Mouse (Mus musculus) heart, embryonic 12.5 days (tissue): ENCODE results near the gene Gm44511. TPM values are rescaled to one million over a fixed set of nuclear protein-coding genes. Genes with fewer than 3 reads are reported as not detected.
"Not testable (repeated sequence)": the region's sequence is repeated elsewhere in the genome, so short reads cannot be mapped to it uniquely, and the experiment has no call there.

Experiments
- ATAC-seq: fragments of 200-750 bp; cut with Nextera tagmentation; 2 replicates; pipeline ENCODE4 v1.8.0; 2017; ENCODE audit warnings: moderate TSS enrichment, moderate library complexity; ENCODE audit not compliant: insufficient number of reproducible peaks, low FRiP score
- H3K27ac ChIP-seq: fragments of 300-500 bp; sonication (generic); 2 replicates; pipeline ENCODE4 v1.5.1; 2016; ENCODE audit warnings: mild to moderate bottlenecking, moderate library complexity; ENCODE audit not compliant: poor library complexity, severe bottlenecking
- H3K27me3 ChIP-seq: fragments of 300-500 bp; sonication (generic); replicated peaks from 2 replicates; pipeline ENCODE4 v1.6.1; 2016; ENCODE audit warnings: mild to moderate bottlenecking, moderate library complexity
- H3K36me3 ChIP-seq: fragments of 300-500 bp; sonication (generic); 2 replicates; pipeline ENCODE4 v1.6.1; 2016; ENCODE audit warnings: mild to moderate bottlenecking, moderate library complexity
- H3K4me1 ChIP-seq: fragments of 300-500 bp; sonication (generic); replicated peaks from 2 replicates; pipeline ENCODE4 v1.6.1; 2016; ENCODE audit warnings: mild to moderate bottlenecking
- H3K4me2 ChIP-seq: fragments of 300-500 bp; sonication (generic); 2 replicates; pipeline ENCODE4 v1.6.1; 2016; ENCODE audit warnings: mild to moderate bottlenecking, moderate library complexity
- H3K4me3 ChIP-seq: fragments of 300-500 bp; sonication (generic); 2 replicates; pipeline ENCODE4 v1.5.1; 2016; ENCODE audit warnings: mild to moderate bottlenecking
- H3K9ac ChIP-seq: fragments of 300-500 bp; sonication (generic); 2 replicates; pipeline ENCODE4 v1.6.1; 2016; ENCODE audit warnings: mild to moderate bottlenecking, moderate library complexity
- H3K9me3 ChIP-seq: fragments of 300-500 bp; sonication (generic); replicated peaks from 2 replicates; pipeline ENCODE4 v1.6.1; 2016; ENCODE audit warnings: mild to moderate bottlenecking, moderate library complexity
- WGBS: fragments of 180-500 bp; shearing (Covaris S2); methylation state at CpG from one replicate; pipeline ENCODE4 v1.1.7; 2016; 5-methylcytosine and 5-hydroxymethylcytosine counted together
- polyA plus RNA-seq: library from polyadenylated mRNA; unstranded; fragments of >200 nt; fragmentation: Nextera tagmentation; extraction: Ambion mirVana; gene quantifications from 2 replicates; pipeline ENCODE4 v1.2.1, GENCODE M21; 2016

The Gm44511 gene
- polyA plus RNA-seq, 1 experiment from 2014 or later, result not detected

DNA sequence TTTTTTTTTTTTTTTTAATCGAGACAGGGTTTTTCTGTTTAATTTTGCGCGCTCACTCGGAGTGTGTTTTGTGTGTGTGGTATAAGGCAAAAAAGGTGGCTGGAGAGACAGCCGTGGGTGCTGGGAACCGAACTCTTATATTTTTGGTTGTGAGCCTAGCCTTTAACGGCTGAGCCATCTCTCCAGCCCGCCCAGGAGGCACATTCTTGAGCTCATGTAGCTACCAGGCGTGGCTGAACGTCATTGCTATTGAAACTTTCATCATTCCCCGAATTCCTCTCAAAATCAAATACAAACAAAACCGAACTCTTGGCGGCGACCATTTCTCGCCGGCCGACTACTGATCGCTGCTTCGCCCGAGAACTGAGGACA is 27.4 kb downstream of the Gm44511 start:
- H3K36me3 ChIP-seq, result not testable (repeated sequence)

GRCm38 (mm10) chr6:128797936-128798771 is 28.0 kb downstream of the Gm44511 start:
- WGBS, result 13% methylated on average over 15 of the region's 15 CpGs
- Histone ChIP-seq H3K27ac (no peak overlapping the region), H3K4me1 (peaks cover 16% of the 10 kb centered on the region; the same call in 1 of the 2 replicates), H3K9ac (no peak overlapping the region; the same call in 1 of the 2 replicates), H3K27me3 (no peaks in the 10 kb centered on the region), H3K9me3 (no peaks in the 10 kb centered on the region), H3K4me2 (peak overlapping the region; percentile 72), H3K4me3 (peak overlapping the region; percentile 63), H3K36me3 (no peaks in the 10 kb centered on the region)
- ATAC-seq, result no peak

More for the DNA sequence above, 27.4 kb downstream of the Gm44511 start:
- peak overlapping the region; percentile 63 for H3K4me3 ChIP-seq
- H3K27ac ChIP-seq, result peak overlapping the region; percentile 66
- not testable (repeated sequence) for H3K9me3 ChIP-seq, H3K27me3 ChIP-seq
- peaks cover 12% of the 10 kb centered on the region; the same call in 1 of the 2 replicates for H3K4me1 ChIP-seq
- H3K4me2 ChIP-seq, result peak overlapping the region; percentile 57
- peak; percentile 41 for ATAC-seq
- WGBS, result under 1% methylated on average over 20 of the region's 20 CpGs
- H3K9ac ChIP-seq, result peak overlapping the region; percentile 81

DNA sequence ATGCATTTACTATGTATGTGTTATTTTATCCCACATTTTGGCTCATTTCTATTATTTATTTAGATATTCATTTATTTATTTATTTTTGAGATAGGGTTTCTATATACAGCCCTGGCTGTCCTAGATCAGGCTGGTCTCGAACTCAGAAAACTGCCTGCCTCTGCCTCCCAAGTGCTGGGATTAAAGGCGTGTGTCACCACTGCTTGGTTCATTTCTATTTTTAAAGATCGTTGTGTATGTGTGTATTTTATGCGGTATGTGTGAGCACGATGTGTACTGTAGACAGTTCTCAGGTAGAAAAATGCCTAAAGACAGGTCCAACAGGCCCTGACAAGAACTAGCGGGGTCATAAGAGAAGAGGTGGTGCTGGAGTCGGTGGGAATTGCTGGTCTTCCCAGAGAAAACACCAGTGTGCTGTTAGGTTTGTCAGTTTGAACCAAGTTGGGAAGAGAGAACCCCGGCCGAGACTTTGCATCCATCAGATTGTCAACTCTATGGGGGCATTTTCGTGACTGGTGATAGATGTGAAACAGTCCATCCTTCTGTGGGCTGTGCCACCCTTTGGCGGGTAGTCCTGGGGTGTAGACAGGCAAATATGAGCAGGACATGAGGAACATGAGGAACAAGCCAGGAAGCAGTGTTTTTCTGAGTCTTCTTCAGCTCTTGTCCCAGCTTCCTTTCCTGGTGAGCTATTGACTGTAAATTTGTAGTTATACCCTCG is 28.8 kb downstream of the Gm44511 start:
- Histone ChIP-seq H3K4me2 (peak overlapping the region; percentile 72), H3K27ac (no peak overlapping the region), H3K4me3 (peak overlapping the region; percentile 63), H3K9me3 (no peaks in the 10 kb centered on the region), H3K27me3 (no peaks in the 10 kb centered on the region), H3K9ac (no peak overlapping the region), H3K4me1 (peaks cover 16% of the 10 kb centered on the region; the same call in 1 of the 2 replicates), H3K36me3 (no peaks in the 10 kb centered on the region)
- ATAC-seq, result no peak
- 71% methylated on average over 12 of the region's 12 CpGs for WGBS

GRCm38 (mm10) chr6:128796321-128796955 is 29.7 kb downstream of the Gm44511 start:
- H3K36me3 ChIP-seq, result no peaks in the 10 kb centered on the region
- no peak overlapping the region for H3K4me2 ChIP-seq
- ATAC-seq, result no peak
- H3K9me3 ChIP-seq, result no peaks in the 10 kb centered on the region
- H3K4me1 ChIP-seq, result peaks cover 13% of the 10 kb centered on the region; the same call in 1 of the 2 replicates
- no peaks in the 10 kb centered on the region for H3K27me3 ChIP-seq
- 71% methylated on average over 8 of the region's 8 CpGs for WGBS
- no peak overlapping the region for H3K27ac ChIP-seq
- no peak overlapping the region for H3K4me3 ChIP-seq
- H3K9ac ChIP-seq, result no peak overlapping the region

DNA sequence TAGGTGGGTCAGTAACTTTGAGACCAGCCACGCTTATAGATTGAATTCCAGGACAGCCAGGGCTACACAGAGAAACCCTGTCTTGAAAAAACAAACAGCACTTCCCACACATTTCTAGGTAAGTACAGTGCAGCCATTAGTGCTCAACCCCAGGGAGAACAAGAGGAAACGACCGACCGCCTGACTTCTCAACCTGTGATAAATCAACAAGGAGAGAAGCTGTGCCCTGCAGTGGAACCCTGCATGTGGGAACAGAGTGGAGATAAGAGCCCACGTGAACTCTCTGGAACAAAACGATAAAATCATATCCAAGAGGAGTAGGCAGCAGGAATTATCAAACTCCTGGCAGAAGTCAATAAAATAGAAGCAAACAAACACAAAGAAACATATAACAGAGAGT is 32.4 kb downstream of the Gm44511 start:
- Histone ChIP-seq H3K4me3 (no peak overlapping the region), H3K27ac (no peak overlapping the region), H3K4me2 (no peak overlapping the region), H3K27me3 (no peaks in the 10 kb centered on the region), H3K9ac (no peak overlapping the region), H3K9me3 (no peaks in the 10 kb centered on the region), H3K4me1 (peaks cover 11% of the 10 kb centered on the region; the same call in 1 of the 2 replicates), H3K36me3 (no peaks in the 10 kb centered on the region)
- ATAC-seq, result no peak
- 15% methylated on average over 6 of the region's 6 CpGs for WGBS

DNA sequence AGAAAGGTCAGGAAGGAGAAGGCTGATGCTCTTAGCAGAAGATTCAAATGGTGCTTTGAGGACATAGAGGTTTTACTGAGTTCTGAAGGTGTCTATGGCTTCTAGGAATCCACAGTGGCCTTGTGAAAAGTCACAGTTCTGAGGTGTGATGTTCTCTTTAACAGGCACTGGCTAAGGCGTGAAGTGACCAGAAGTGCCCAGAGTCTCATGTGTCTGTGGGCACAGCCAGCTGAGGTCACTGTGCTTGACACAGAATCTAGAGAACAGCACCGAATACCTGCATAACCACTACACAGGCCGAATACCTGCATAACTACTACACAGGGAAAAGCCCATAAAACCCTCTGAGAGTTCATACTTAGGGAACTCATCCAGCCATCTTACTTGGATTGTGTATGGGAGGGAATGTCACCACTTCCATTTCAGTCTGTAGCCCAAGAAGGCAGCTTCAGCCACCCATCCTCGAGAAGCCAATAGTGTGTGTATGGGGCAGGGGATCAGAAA is 35.6 kb downstream of the Gm44511 start:
- not testable (repeated sequence) for H3K27ac ChIP-seq, H3K9ac ChIP-seq, H3K4me2 ChIP-seq, H3K27me3 ChIP-seq, H3K4me1 ChIP-seq, ATAC-seq, H3K9me3 ChIP-seq, H3K4me3 ChIP-seq, H3K36me3 ChIP-seq
- 76% methylated on average over 4 of the region's 4 CpGs for WGBS

GRCm38 (mm10) chr6:128789115-128789514 is 37.0 kb downstream of the Gm44511 start, which contains the start of gene Klrb1c:
TSS of gene Klrb1c (minus strand) at chr6:128789215.
- Histone ChIP-seq H3K27me3 (no peaks in the 10 kb centered on the region), H3K27ac (no peak within 1 kb of the TSS), H3K4me2 (no peak within 1 kb of the TSS), H3K9ac (no peak within 1 kb of the TSS), H3K4me3 (no peak within 1 kb of the TSS), H3K4me1 (peaks cover 5% of the 10 kb centered on the region; the same call in 1 of the 2 replicates), H3K36me3 (no peaks in the 10 kb centered on the region), H3K9me3 (no peaks in the 10 kb centered on the region)
- no peak for ATAC-seq
- 77% methylated on average over 2 of the region's 2 CpGs for WGBS

DNA sequence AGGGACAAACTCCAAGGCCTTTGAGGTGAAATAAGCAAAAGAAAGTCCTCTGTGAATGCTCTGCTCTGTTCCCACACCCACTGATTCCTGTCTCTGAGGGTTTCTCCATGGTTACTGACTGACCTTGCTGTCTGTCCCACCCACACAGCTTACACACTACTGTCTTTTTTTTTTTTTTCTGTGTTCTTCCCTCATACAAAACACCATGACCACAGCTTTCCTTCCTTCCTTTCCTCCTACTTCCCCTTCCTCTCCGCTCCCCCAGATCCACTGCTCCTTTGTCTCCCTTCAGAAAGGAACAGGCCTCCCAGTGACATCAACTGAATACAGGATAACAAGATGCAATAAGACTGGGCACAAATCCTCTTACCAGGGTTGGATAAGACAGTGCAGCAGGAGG is 37.6 kb downstream of the Gm44511 start:
- Histone ChIP-seq H3K36me3 (no peaks in the 10 kb centered on the region), H3K9ac (no peak overlapping the region), H3K4me3 (no peak overlapping the region), H3K4me2 (no peak overlapping the region), H3K27me3 (no peaks in the 10 kb centered on the region), H3K9me3 (no peaks in the 10 kb centered on the region), H3K27ac (no peak overlapping the region), H3K4me1 (peaks cover 1% of the 10 kb centered on the region; the same call in 1 of the 2 replicates)
- 80% methylated on average over 1 of the region's 1 CpGs for WGBS
- no peak for ATAC-seq

GRCm38 (mm10) chr6:128786396-128786795 is 39.7 kb downstream of the Gm44511 start:
- not testable (repeated sequence) for H3K27me3 ChIP-seq, H3K9ac ChIP-seq, H3K36me3 ChIP-seq, H3K27ac ChIP-seq, H3K4me2 ChIP-seq, ATAC-seq, H3K4me3 ChIP-seq, H3K9me3 ChIP-seq, H3K4me1 ChIP-seq
- WGBS, result 94% methylated on average over 1 of the region's 1 CpGs

DNA sequence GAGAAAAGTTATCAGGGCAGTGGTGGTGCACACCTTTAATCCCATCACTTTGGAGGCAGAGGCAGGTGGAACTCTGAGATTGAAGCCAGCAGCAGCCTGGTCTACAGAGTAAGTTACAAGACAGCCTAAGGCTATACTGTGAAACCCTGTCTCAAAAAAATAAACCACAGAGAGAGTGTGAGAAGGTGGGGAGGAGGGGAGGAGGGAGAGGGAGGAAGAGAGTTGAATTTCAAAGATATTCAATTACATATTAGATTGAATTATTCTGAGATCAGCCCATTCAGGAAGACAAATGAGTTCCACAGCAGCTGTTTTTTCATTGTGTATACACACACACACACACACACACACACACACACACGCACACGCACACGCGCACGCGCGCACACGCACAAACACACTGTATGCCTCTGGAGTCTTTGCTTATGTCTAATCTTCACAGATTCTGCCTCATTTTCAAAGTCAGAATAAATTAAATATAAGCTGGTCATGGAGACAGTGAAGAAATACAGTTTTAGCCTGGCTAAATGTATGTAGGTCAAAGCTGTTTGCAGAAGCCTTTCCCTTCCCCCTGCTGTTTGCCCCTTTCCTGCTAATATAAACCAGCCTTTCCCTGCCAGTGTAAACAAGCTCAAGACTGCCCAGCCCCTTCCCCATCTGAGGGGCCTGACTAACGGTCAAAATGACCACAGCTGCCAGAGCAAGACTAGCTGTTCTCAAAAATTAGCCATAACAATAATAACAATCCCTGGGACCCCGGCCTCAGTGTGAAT is 56.4 kb downstream of the Gm44511 start:
- no peak overlapping the region for H3K4me2 ChIP-seq
- H3K36me3 ChIP-seq, result no peaks in the 10 kb centered on the region
- peaks cover 12% of the 10 kb centered on the region for H3K9me3 ChIP-seq
- 82% methylated on average over 10 of the region's 10 CpGs for WGBS
- ATAC-seq, result no peak
- H3K4me3 ChIP-seq, result no peak overlapping the region
- no peak overlapping the region for H3K27ac ChIP-seq
- H3K27me3 ChIP-seq, result no peaks in the 10 kb centered on the region
- H3K4me1 ChIP-seq, result peaks cover 3% of the 10 kb centered on the region; the same call in 1 of the 2 replicates
- H3K9ac ChIP-seq, result no peak overlapping the region
